Mouse (Mus musculus) lung, adult 2 months (tissue): Measurements from ENCODE around the gene Shisa6. TPM values are rescaled to one million over a fixed set of nuclear protein-coding genes. Genes with fewer than 3 reads are reported as not detected.

Experiments used
- DNase-seq: peaks from one replicate; pipeline ENCODE4 v3.0.0; 2022
- H3K4me1 ChIP-seq: fragments of 200-500 bp; 2 replicates; pipeline ENCODE4 v1.6.1; 2011; ENCODE audit warnings: low read length; ENCODE audit not compliant: control insufficient read depth, insufficient read depth
- H3K4me3 ChIP-seq: fragments of 200-500 bp; replicated peaks from 2 replicates; pipeline ENCODE3; 2011; ENCODE audit warnings: low read depth, mild to moderate bottlenecking, control low read depth, low read length; ENCODE audit errors: extremely low read depth
- CTCF ChIP-seq: fragments of 200-500 bp; IDR thresholded peaks from 2 replicates; pipeline ENCODE4 v1.5.1; 2011; ENCODE audit warnings: mild to moderate bottlenecking, low read length, control low read depth; ENCODE audit not compliant: insufficient read depth
- POLR2A ChIP-seq: fragments of 200-500 bp; IDR thresholded peaks from 2 replicates; pipeline ENCODE4 v1.6.1; 2011; ENCODE audit warnings: low read depth, mild to moderate bottlenecking, control low read depth, low read length, borderline replicate concordance; ENCODE audit errors: extremely low read depth
- WGBS: fragments of 180-500 bp; shearing (Covaris S2); methylation state at CpG from one replicate; pipeline ENCODE4 v1.1.7; 2018; 5-methylcytosine and 5-hydroxymethylcytosine counted together
- polyA plus RNA-seq: library from polyadenylated mRNA; depleted of rRNA; stranded (reverse); fragments of >200 nt; gene quantifications from 2 replicates; pipeline ENCODE4 v1.2.3, GENCODE M21; 2012

The Shisa6 gene
- polyA plus RNA-seq, 1 experiment: 0.17 TPM

- no peak for DNase-seq
- Histone ChIP-seq H3K4me1 (no peaks in the 10 kb centered on the region), H3K4me3 (no peak overlapping the region)
- WGBS: 75% methylated on average over 4 of the region's 4 CpGs
- TF ChIP-seq POLR2A: no peak
- TF ChIP-seq CTCF: no peak
Observed at GRCm38 (mm10) chr11:66369764-66370163, 156.0 kb downstream of the Shisa6 start.

GRCm38 (mm10) chr11:66366809-66367685 lies 158.7 kb downstream of the Shisa6 start:
- H3K4me1 ChIP-seq: no peaks in the 10 kb centered on the region
- H3K4me3 ChIP-seq: no peak overlapping the region
- 63% methylated on average over 8 of the region's 8 CpGs for WGBS
- DNase-seq: no peak
- TF ChIP-seq POLR2A: no peak

- no peak overlapping the region for H3K4me3 ChIP-seq
- DNase-seq: no peak
- TF ChIP-seq CTCF (no peak), POLR2A (no peak)
- H3K4me1 ChIP-seq: no peaks in the 10 kb centered on the region
- WGBS: 58% methylated on average over 1 of the region's 1 CpGs
Observed at GRCm38 (mm10) chr11:66359811-66360210, 166.0 kb downstream of the Shisa6 start.

- no peak for DNase-seq
- no peak overlapping the region for H3K4me3 ChIP-seq
- H3K4me1 ChIP-seq: no peaks in the 10 kb centered on the region
- no peak for TF ChIP-seq CTCF
- TF ChIP-seq POLR2A: no peak
- 42% methylated on average over 3 of the region's 3 CpGs for WGBS
Observed at GRCm38 (mm10) chr11:66344822-66345221, 180.9 kb downstream of the Shisa6 start.

- TF ChIP-seq CTCF (no peak), POLR2A (no peak)
- no peak for DNase-seq
- Histone ChIP-seq H3K4me1 (no peaks in the 10 kb centered on the region), H3K4me3 (no peak overlapping the region)
Observed at GRCm38 (mm10) chr11:66336313-66336712, 189.5 kb downstream of the Shisa6 start.

GRCm38 (mm10) chr11:66312764-66313163 lies 213.0 kb downstream of the Shisa6 start:
- H3K4me3 ChIP-seq: no peak overlapping the region
- H3K4me1 ChIP-seq: no peaks in the 10 kb centered on the region
- 75% methylated on average over 7 of the region's 7 CpGs for WGBS
- DNase-seq: no peak
- TF ChIP-seq POLR2A: no peak
- no peak for TF ChIP-seq CTCF

GRCm38 (mm10) chr11:66304396-66304795 lies 221.4 kb downstream of the Shisa6 start:
- TF ChIP-seq CTCF (no peak), POLR2A (no peak)
- DNase-seq: no peak
- Histone ChIP-seq H3K4me3 (no peak overlapping the region), H3K4me1 (no peaks in the 10 kb centered on the region)
- 58% methylated on average over 1 of the region's 1 CpGs for WGBS

GRCm38 (mm10) chr11:66274707-66275081 lies 251.1 kb downstream of the Shisa6 start:
- Histone ChIP-seq H3K4me1 (no peaks in the 10 kb centered on the region), H3K4me3 (no peak overlapping the region)
- DNase-seq: no peak
- 67% methylated on average over 2 of the region's 2 CpGs for WGBS
- TF ChIP-seq POLR2A (no peak), CTCF (no peak)

- WGBS: 69% methylated on average over 8 of the region's 8 CpGs
- DNase-seq: no peak
- TF ChIP-seq CTCF: no peak
- no peak overlapping the region for H3K4me3 ChIP-seq
- H3K4me1 ChIP-seq: no peaks in the 10 kb centered on the region
Observed at GRCm38 (mm10) chr11:66273904-66274706, 251.7 kb downstream of the Shisa6 start.

GRCm38 (mm10) chr11:66267029-66267428 lies 258.7 kb downstream of the Shisa6 start:
- TF ChIP-seq POLR2A: no peak
- no peak for TF ChIP-seq CTCF
- no peaks in the 10 kb centered on the region for H3K4me1 ChIP-seq
- no peak overlapping the region for H3K4me3 ChIP-seq
- 56% methylated on average over 3 of the region's 3 CpGs for WGBS
- DNase-seq: no peak
